Mouse (Mus musculus) lung, postnatal 4 days (tissue): Measurements from ENCODE around the gene Nrros.
A peak's percentile ranks its signal among the peaks of the same experiment; 100 is the strongest.
"Not testable (repeated sequence)": the region's sequence is repeated elsewhere in the genome, so short reads cannot be mapped to it uniquely, and the experiment has no call there.

Source experiments
- DNase-seq, 2 experiments: peaks; one replicate each; pipeline ENCODE4 v3.0.0; 2021

Gene Nrros

DNA sequence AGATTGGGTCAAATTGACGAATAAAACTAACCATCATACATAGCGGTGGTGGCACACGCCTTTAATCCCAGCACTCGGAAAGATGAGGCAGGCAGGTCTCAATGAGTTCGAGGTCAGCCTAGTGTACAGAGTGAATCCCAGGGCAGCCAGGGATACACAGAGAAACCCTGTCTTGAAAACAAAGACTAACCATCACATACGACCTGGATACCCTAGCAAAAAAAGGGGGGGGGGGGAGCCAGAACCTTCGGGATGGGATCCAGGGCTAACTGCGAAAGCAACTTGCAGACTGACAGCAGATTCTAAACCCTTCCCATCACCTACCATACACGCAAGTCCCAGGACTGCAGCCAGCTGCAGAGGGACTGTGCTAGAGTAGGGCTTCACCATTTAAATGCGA is 51.0 kb downstream of the Nrros start:
- no peak for DNase-seq

DNA sequence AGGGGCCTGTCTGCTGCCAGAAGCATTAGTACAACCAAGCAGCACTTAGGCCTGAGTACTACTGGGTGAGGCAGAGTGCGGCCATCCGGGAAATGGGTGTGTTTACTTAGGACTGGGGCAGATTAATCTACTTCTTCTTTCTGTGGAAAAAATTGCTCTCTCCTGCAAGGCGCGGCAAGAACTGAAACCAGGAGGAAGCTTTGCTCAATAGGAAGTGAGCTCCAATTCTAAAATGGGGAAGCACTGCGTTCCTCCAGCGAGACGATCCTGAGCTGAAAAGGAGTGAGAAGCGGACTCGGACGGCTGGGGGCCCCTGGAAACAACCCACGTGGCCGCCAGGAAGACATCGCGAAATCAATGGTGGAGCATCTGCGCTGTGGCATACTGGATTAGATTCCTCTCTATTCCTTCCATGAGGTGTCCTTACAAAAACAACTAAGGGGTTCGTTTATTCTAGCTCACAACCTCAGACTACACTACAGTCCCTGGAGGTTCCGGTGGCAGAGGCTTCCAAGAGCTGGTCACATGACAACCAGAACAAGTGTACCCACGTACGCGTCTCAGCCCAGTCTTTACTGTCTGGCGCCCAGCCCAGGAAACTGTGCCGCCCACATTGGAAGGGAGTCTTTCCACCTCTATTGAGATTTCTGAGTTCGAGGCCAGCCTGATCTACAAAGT is 51.7 kb downstream of the Nrros start:
- DNase-seq: peak; percentile 81 to 84

DNA sequence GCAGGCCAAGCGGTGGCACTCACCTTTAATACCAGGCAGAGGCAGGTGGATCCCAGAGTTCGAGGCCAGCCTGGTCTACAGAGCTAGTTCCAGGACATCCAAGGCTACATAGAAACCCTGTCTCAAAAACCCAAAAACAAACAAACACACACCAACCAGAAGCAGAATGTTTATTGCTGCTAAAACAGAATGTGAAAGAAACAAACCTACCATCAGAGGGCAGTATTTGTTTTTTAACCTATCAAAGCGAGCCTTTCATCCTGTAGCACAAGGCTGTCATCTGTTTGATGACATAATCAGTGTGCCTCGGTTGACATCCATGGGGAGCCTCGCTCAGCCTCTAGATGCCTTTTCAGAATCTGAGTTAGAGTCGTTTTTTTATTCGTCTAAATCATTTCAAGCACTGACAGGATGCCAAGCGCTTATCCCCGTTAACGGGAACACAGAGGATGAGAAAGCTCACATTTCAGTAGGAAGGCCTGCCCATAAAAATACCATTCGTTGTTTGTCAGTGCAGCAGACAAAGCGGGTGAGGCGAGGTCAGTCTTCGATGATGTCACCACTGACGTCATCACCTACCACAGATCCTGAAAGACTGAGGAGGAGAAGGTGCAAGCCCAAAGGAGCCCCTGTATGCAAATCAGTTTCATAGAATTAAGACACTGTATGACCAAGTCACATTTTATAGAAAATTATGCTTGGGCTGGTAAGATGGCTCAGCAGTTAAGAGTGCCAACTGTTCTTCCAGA is 54.3 kb downstream of the Nrros start:
- DNase-seq: no peak

- DNase-seq: no peak
Measured at GRCm38 (mm10) chr16:32108578-32108977, 56.8 kb downstream of the Nrros start.

GRCm38 (mm10) chr16:32108170-32108569 is 57.2 kb downstream of the Nrros start:
- DNase-seq: no peak

DNA sequence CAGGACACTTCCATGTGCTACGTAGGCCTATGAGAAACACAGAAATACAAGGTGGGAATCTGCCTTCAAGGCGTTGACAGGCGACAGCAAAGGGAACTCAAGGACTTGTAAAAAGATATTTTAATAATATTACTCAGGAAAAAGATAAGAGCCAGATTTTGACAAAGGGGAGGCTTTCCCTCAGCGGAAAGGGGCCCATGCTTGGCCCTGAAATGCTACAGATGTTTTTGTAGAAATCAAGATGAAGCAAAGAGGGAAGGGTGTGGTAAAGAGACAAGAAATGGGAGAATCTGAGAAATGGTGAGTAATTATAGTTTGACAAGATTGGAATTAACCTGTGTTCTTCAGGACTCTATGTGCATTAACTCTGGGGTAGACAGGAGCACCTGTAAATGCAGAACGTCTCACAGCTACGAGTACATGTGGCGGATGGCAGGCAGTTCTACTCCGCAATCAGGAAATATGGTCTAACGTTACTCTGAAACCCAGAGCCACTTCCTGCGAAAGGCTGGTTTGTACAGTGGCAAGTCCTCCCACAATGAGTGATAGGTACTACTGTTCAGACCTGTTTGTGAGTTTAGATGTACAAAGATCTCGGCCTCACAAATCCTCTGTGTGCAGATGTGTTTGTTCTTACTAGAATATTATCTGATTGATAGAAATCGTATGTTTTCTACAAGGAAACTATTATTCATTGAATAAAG is 57.9 kb downstream of the Nrros start:
- DNase-seq: no peak

DNA sequence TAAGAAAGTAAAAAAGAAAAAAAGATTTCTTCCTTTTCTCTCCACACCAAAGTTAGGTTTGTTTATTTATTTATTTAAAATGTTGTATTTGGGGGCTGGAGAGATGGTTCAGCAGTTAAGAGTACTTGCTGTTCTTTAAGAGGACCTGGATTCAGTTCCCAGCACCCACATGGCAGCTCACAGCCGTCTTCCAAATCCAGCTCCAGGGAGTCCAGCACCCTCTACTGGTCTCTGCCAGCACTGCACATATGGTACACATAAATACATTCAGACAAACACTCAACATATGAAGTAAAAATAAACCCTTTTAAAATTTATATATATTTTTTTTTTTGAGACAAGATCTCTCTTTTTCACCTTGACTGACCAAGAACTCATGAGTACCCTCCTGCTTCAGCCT is 59.7 kb downstream of the Nrros start:
- DNase-seq: no peak

GRCm38 (mm10) chr16:32102295-32102694 is 63.1 kb downstream of the Nrros start:
- no peak for DNase-seq

- DNase-seq: peak; percentile 91 to 93
Measured at GRCm38 (mm10) chr16:32099638-32100150, 65.7 kb downstream of the Nrros start, which contains the start of the genes Pigx and Cep19. TSS of gene Pigx (minus strand) at chr16:32099740. TSS of gene Cep19 (plus strand) at chr16:32099800.

GRCm38 (mm10) chr16:32098897-32099637 is 66.3 kb downstream of the Nrros start:
- no peak for DNase-seq

DNA sequence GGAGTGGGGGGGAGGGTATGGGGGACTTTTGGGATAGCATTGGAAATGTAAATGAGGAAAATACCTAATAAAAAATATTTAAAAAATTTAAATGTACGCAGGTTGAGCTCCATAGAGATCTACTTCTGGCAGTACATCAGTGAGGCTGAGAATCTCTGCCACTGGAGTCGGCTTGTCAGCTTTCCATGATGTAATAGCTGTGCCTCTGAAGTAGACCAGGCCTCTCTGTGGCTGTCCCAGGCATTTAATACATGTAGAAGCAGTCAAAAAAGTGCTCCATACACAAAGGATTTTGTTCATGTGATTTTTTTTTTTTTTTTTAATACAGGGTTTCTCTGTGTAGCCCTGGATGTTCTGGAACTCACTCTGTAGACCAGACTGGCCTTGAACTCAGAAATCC is 67.6 kb downstream of the Nrros start:
- not testable (repeated sequence) for DNase-seq
